Mouse (Mus musculus): Measurements from ENCODE around the gene Clasp2. TPM values are rescaled to one million over a fixed set of nuclear protein-coding genes. Genes with fewer than 3 reads are reported as not detected.
"Not testable (repeated sequence)": the region's sequence is repeated elsewhere in the genome, so short reads cannot be mapped to it uniquely, and the experiment has no call there.

Clasp2 gene
- polyA plus RNA-seq, 1 experiment = 3.3 TPM

DNA sequence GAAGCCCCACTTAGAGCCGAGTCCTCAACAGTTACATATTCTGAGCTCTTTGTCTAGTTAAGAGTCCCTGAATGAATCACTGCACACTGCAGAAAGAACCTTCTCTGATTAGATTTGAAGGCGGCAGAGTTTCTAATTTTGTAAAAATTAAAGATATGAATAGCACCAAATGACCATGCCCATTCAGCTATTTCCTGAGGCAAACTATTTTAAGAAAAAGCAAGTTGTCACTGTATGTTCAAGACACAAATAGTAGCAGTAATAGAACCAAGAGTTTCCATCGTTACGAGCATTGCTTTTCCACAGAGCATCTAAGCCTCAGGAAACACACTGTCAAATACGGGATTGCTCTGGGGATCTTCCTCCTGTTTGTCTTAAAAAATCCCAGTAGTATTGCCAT, 126.7 kb downstream of the Clasp2 start:
- Histone ChIP-seq H3K4me1 (ENCODE audit: control insufficient read depth, insufficient read depth, insufficient read length, low read length) (no peaks in the 10 kb centered on the region), H3K27me3 (ENCODE audit: control insufficient read depth, insufficient read depth, low read length) (no peaks in the 10 kb centered on the region), H3K27ac (ENCODE audit: insufficient read depth, low read depth, low read length) (no peak overlapping the region), H3K36me3 (ENCODE audit: control insufficient read depth, insufficient read depth, low read length) (peaks cover 33% of the 10 kb centered on the region), H3K4me3 (ENCODE audit: low read depth, low read length) (no peak overlapping the region)
- TF ChIP-seq POLR2A (IDR thresholded peaks at IDR 0.05; ENCODE audit: low read depth, low read length) = no peak
- TF ChIP-seq CTCF (IDR thresholded peaks at IDR 0.05; ENCODE audit: extremely low read depth, insufficient read length, insufficient replicate concordance, low read depth, low read length) = no peak
- 88% methylated on average over 5 of the region's 5 CpGs for WGBS

DNA sequence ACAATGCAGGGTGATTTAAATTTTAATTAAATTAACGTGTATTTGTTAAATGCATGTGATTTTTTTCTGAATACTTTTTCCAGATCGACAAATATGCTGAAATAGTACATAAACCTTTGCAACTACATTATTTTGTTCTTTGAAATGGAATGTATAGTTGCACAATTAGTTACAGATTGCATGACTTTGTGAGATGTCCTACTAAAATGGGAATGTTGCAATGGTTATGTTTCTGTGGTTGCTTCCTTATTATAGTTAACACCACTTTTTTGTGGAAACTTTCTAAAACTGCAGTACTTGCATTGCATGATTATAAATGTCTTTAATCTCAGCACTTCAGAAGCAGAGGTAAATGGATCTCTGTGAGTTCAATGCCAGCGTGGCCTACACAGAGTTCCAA, 153.6 kb downstream of the Clasp2 start:
- Histone ChIP-seq H3K27me3 (ENCODE audit: control insufficient read depth, insufficient read depth, low read length) (no peaks in the 10 kb centered on the region), H3K4me3 (ENCODE audit: low read depth, low read length) (no peak overlapping the region), H3K36me3 (ENCODE audit: control insufficient read depth, insufficient read depth, low read length) (peaks cover 26% of the 10 kb centered on the region), H3K4me1 (ENCODE audit: control insufficient read depth, insufficient read depth, insufficient read length, low read length) (no peaks in the 10 kb centered on the region), H3K27ac (ENCODE audit: insufficient read depth, low read depth, low read length) (no peak overlapping the region)
- WGBS = 94% methylated on average over 3 of the region's 3 CpGs
- TF ChIP-seq POLR2A (IDR thresholded peaks at IDR 0.05; ENCODE audit: low read depth, low read length) (no peak), CTCF (IDR thresholded peaks at IDR 0.05; ENCODE audit: extremely low read depth, insufficient read length, insufficient replicate concordance, low read depth, low read length) (no peak)

DNA sequence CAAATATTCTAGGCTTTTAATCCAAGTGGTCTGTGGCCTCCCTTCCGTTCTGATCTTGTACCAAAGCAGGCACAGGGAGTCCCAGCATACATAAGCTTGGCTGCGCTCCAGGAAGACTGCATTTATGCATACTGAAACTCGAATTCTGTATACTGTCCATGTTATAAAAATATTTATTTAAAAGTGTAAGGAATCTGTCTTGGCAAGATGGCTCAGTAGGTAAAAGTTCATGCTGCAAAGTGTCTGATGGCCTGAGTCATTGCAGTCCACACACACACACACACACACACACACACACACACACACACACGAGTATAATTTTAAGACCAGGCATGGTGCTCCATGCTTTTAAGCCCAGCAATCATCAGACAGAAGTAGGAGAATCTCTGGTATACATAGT, 161.9 kb downstream of the Clasp2 start:
- H3K4me1 ChIP-seq (ENCODE audit: control insufficient read depth, insufficient read depth, insufficient read length, low read length) = no peaks in the 10 kb centered on the region
- H3K27me3 ChIP-seq (ENCODE audit: control insufficient read depth, insufficient read depth, low read length) = no peaks in the 10 kb centered on the region
- peaks cover 23% of the 10 kb centered on the region for H3K36me3 ChIP-seq (ENCODE audit: control insufficient read depth, insufficient read depth, low read length)
- 54% methylated on average over 4 of the region's 4 CpGs for WGBS
- no peak overlapping the region for H3K4me3 ChIP-seq (ENCODE audit: low read depth, low read length)
- TF ChIP-seq CTCF (IDR thresholded peaks at IDR 0.05; ENCODE audit: extremely low read depth, insufficient read length, insufficient replicate concordance, low read depth, low read length) = no peak
- TF ChIP-seq POLR2A (IDR thresholded peaks at IDR 0.05; ENCODE audit: low read depth, low read length) = no peak
- no peak overlapping the region for H3K27ac ChIP-seq (ENCODE audit: insufficient read depth, low read depth, low read length)

DNA sequence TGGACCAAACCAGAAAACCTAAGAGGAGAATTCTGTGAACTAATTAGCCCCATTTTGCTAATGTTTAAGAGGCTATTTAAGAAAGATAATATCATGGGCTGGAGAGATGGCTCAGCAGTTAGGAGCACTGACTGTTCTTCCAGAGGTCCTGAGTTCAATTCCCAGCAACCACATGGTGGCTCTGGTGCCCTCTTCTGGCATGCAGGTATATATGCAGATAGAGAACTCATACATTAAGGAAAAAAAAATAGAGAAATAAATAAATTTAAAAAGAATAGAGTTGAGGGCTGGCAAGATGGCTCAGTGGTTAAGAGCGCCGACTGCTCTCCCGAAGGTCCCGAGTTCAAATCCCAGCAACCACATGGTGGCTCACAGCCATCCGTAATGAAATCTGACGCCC, 163.0 kb downstream of the Clasp2 start:
- H3K4me3 ChIP-seq (ENCODE audit: low read depth, low read length); H3K27ac ChIP-seq (ENCODE audit: insufficient read depth, low read depth, low read length); H3K4me1 ChIP-seq (ENCODE audit: control insufficient read depth, insufficient read depth, insufficient read length, low read length); H3K27me3 ChIP-seq (ENCODE audit: control insufficient read depth, insufficient read depth, low read length): not testable (repeated sequence)
- 97% methylated on average over 6 of the region's 6 CpGs for WGBS
- peak; percentile 12; the same call in 1 of the 2 replicates for TF ChIP-seq CTCF (IDR thresholded peaks at IDR 0.05; ENCODE audit: extremely low read depth, insufficient read length, insufficient replicate concordance, low read depth, low read length)
- peaks cover 31% of the 10 kb centered on the region for H3K36me3 ChIP-seq (ENCODE audit: control insufficient read depth, insufficient read depth, low read length)

DNA sequence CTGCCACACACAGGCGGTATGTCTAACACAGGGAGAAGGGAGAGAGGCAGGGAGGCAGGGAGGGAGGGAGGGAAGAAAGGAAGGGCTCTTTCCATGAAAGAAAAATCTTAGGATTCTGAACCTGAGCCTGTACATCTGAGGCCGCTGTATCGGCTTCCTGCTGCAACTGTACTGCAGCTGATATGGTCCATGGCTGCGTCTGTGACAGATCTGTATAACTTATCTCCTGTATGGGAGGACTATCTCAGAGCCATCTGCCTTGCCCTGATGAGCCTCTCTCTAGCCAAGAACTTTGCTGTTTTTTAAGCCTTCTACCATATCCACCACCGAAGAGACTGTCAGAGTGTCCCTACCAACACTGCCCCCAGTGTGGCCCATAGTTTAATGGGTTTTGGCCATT, 174.5 kb downstream of the Clasp2 start:
- H3K4me1 ChIP-seq (ENCODE audit: control insufficient read depth, insufficient read depth, insufficient read length, low read length) = no peaks in the 10 kb centered on the region
- no peaks in the 10 kb centered on the region for H3K27me3 ChIP-seq (ENCODE audit: control insufficient read depth, insufficient read depth, low read length)
- TF ChIP-seq CTCF (IDR thresholded peaks at IDR 0.05; ENCODE audit: extremely low read depth, insufficient read length, insufficient replicate concordance, low read depth, low read length) (no peak), POLR2A (IDR thresholded peaks at IDR 0.05; ENCODE audit: low read depth, low read length) (no peak)
- H3K36me3 ChIP-seq (ENCODE audit: control insufficient read depth, insufficient read depth, low read length) = peaks cover 24% of the 10 kb centered on the region
- H3K4me3 ChIP-seq (ENCODE audit: low read depth, low read length) = no peak overlapping the region
- 94% methylated on average over 5 of the region's 5 CpGs for WGBS
- no peak overlapping the region for H3K27ac ChIP-seq (ENCODE audit: insufficient read depth, low read depth, low read length)

DNA sequence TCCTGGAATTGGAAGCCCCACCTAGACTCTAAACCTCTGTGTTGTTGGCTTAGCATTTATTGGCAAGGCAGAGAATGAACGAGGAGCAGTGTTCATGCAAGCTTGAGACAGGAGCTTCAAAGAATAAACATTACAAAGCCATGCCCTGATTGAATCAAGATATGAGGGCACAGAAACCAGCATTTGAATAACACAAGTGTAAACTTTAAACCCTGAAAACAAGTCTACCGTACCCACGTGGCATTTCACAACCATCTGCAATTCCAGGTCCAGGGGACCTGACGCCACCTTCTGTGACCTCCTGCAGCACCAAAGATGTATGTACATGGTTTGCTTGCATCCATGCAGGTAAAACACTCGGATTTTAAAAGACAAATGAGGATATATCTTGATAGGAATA, 181.4 kb downstream of the Clasp2 start:
- Histone ChIP-seq H3K27me3 (ENCODE audit: control insufficient read depth, insufficient read depth, low read length) (no peaks in the 10 kb centered on the region), H3K27ac (ENCODE audit: insufficient read depth, low read depth, low read length) (no peak overlapping the region), H3K4me3 (ENCODE audit: low read depth, low read length) (no peak overlapping the region), H3K36me3 (ENCODE audit: control insufficient read depth, insufficient read depth, low read length) (peaks cover 6% of the 10 kb centered on the region), H3K4me1 (ENCODE audit: control insufficient read depth, insufficient read depth, insufficient read length, low read length) (no peaks in the 10 kb centered on the region)
- TF ChIP-seq POLR2A (IDR thresholded peaks at IDR 0.05; ENCODE audit: low read depth, low read length) (no peak), CTCF (IDR thresholded peaks at IDR 0.05; ENCODE audit: extremely low read depth, insufficient read length, insufficient replicate concordance, low read depth, low read length) (no peak)
- WGBS = 53% methylated on average over 5 of the region's 5 CpGs

DNA sequence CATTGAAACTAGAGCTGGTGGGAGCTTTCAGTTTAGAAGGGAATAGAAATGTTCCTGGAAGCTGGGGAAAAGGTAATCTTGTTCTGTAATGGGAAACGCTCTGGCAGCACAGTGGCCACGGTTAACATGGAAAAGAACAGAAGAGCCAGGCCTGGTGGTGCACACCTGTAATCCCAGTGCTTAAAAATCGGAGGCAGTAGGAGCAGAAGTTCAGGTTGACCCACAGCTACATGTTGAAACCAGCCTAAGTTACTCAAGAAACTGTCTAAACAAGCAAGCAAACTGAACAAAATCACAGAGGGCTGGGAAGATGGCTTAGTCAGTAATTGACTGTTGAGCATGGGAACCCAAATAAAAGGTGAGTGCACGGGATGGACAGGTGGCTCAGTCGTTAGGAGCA, 183.6 kb downstream of the Clasp2 start:
- Histone ChIP-seq H3K27ac (ENCODE audit: insufficient read depth, low read depth, low read length) (no peak overlapping the region), H3K4me3 (ENCODE audit: low read depth, low read length) (no peak overlapping the region), H3K27me3 (ENCODE audit: control insufficient read depth, insufficient read depth, low read length) (no peaks in the 10 kb centered on the region), H3K36me3 (ENCODE audit: control insufficient read depth, insufficient read depth, low read length) (peaks cover 3% of the 10 kb centered on the region; the same call in 1 of the 2 replicates), H3K4me1 (ENCODE audit: control insufficient read depth, insufficient read depth, insufficient read length, low read length) (no peaks in the 10 kb centered on the region)
- WGBS = 93% methylated on average over 5 of the region's 5 CpGs
- TF ChIP-seq CTCF (IDR thresholded peaks at IDR 0.05; ENCODE audit: extremely low read depth, insufficient read length, insufficient replicate concordance, low read depth, low read length) (no peak), POLR2A (IDR thresholded peaks at IDR 0.05; ENCODE audit: low read depth, low read length) (no peak)

DNA sequence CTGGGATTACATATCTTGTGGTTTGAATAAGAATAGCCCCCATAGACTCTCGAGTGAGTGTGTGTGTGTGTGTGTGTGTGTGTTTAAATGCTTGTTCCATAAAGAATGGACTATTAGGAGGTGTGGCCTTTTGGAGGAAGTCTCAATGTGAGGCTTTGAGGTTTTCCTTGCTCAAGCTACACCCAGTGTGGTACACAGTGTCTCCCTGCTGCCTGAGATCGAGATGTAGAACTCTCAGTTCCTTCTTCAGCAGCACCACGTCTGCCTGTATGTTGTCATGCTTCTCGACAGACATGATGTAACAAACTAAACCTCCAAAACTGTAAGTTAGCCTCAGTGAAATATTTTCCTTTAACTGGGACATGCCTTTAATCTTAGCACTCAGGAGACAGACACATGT, 187.3 kb downstream of the Clasp2 start:
- peaks cover 6% of the 10 kb centered on the region; the same call in 1 of the 2 replicates for H3K4me1 ChIP-seq (ENCODE audit: control insufficient read depth, insufficient read depth, insufficient read length, low read length)
- no peak overlapping the region for H3K4me3 ChIP-seq (ENCODE audit: low read depth, low read length)
- TF ChIP-seq CTCF (IDR thresholded peaks at IDR 0.05; ENCODE audit: extremely low read depth, insufficient read length, insufficient replicate concordance, low read depth, low read length) (no peak), POLR2A (IDR thresholded peaks at IDR 0.05; ENCODE audit: low read depth, low read length) (no peak)
- H3K36me3 ChIP-seq (ENCODE audit: control insufficient read depth, insufficient read depth, low read length) = peaks cover 3% of the 10 kb centered on the region; the same call in 1 of the 2 replicates
- 64% methylated on average over 4 of the region's 4 CpGs for WGBS
- H3K27me3 ChIP-seq (ENCODE audit: control insufficient read depth, insufficient read depth, low read length) = no peaks in the 10 kb centered on the region
- 0 out of 2 replicates have a peak overlapping the region, but pooled peaks have one; percentile 20 for H3K27ac ChIP-seq (ENCODE audit: insufficient read depth, low read depth, low read length)

All from small intestine, adult 2 months (tissue).